Mouse (Mus musculus) limb, embryonic 11.5 days (tissue): Measurements from ENCODE around the gene Drap1. TPM values are rescaled to one million over a fixed set of nuclear protein-coding genes. Genes with fewer than 3 reads are reported as not detected.

ENCODE experiments used
- ATAC-seq: fragments of 200-750 bp; cut with Nextera tagmentation; 2 replicates; pipeline ENCODE4 v1.8.0; 2017; ENCODE audit warnings: low read depth; ENCODE audit not compliant: insufficient number of reproducible peaks, low FRiP score, low TSS enrichment
- DNase-seq: peaks from one replicate; pipeline ENCODE4 v3.0.0-alpha.2; 2015; ENCODE audit warnings: low spot score
- H3K27ac ChIP-seq: fragments of 300-500 bp; sonication (generic); replicated peaks from 2 replicates; pipeline ENCODE4 v1.5.1; 2014; ENCODE audit warnings: low read depth, mild to moderate bottlenecking, low read length
- H3K27me3 ChIP-seq: fragments of 300-500 bp; sonication (generic); 2 replicates; pipeline ENCODE4 v1.6.1; 2014; ENCODE audit warnings: mild to moderate bottlenecking, low read length, mixed read lengths; ENCODE audit not compliant: control insufficient read depth, insufficient read depth
- H3K36me3 ChIP-seq: fragments of 300-500 bp; sonication (generic); 2 replicates; pipeline ENCODE4 v1.6.1; 2014; ENCODE audit warnings: mild to moderate bottlenecking, low read length, moderate library complexity, mixed read lengths; ENCODE audit not compliant: control insufficient read depth, insufficient read depth
- H3K4me1 ChIP-seq: fragments of 300-500 bp; sonication (generic); 2 replicates; pipeline ENCODE4 v1.6.1; 2014; ENCODE audit warnings: low read length, mixed read lengths; ENCODE audit not compliant: control insufficient read depth, insufficient read depth
- H3K4me2 ChIP-seq: fragments of 300-500 bp; sonication (generic); 2 replicates; pipeline ENCODE4 v1.6.1; 2014; ENCODE audit warnings: low read depth, mild to moderate bottlenecking, moderate library complexity; ENCODE audit not compliant: severe bottlenecking
- H3K4me3 ChIP-seq: fragments of 300-500 bp; sonication (generic); 2 replicates; pipeline ENCODE4 v1.5.1; 2014; ENCODE audit warnings: low read depth, low read length
- H3K9ac ChIP-seq: fragments of 300-500 bp; sonication (generic); 2 replicates; pipeline ENCODE4 v1.6.1; 2014; ENCODE audit warnings: mild to moderate bottlenecking, low read length
- H3K9me3 ChIP-seq: fragments of 300-500 bp; sonication (generic); 2 replicates; pipeline ENCODE4 v1.6.1; 2016; ENCODE audit warnings: low read length; ENCODE audit not compliant: control insufficient read depth
- WGBS: fragments of 180-500 bp; shearing (Covaris S2); extraction: QIAGEN DNeasy Blood & Tissue Kit; methylation state at CpG from one replicate; pipeline ENCODE4 v1.1.7; 2014; 5-methylcytosine and 5-hydroxymethylcytosine counted together
- polyA plus RNA-seq: library from polyadenylated mRNA; unstranded; fragments of >200 nt; fragmentation: Nextera tagmentation; extraction: Ambion mirVana; gene quantifications from 2 replicates; pipeline ENCODE4 v1.2.1, GENCODE M21; 2014

Gene Drap1
- polyA plus RNA-seq, 1 experiment from 2014 or later: 243 TPM

GRCm38 (mm10) chr19:5377446-5377845 lies 47.3 kb downstream of the Drap1 start:
- no peaks in the 10 kb centered on the region for H3K4me1 ChIP-seq

DNA sequence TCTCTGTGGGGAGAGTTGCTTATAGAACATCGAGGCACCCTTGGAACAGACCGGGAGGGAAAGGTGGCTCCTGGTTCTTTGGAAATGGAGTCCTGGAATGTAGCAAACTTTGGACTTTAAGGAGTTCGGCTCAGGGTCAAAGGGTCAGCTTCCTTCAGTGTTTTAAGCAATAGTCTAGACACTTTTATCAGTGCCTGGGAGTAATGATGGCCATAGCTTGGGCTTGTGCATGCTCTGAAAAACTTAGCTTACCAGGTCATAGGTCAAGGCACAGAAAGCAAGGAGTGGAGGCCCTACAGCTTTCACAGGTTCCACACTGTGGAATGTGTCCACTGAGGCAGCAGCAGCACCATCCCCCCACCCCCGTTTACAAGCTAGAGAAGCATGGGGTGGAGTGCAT lies 50.0 kb downstream of the Drap1 start:
- no peak overlapping the region for H3K9ac ChIP-seq
- ATAC-seq: no peak
- no peaks in the 10 kb centered on the region for H3K4me1 ChIP-seq
- no peak for DNase-seq
- H3K27me3 ChIP-seq: no peaks in the 10 kb centered on the region
- H3K27ac ChIP-seq: no peak overlapping the region
- no peak overlapping the region for H3K4me2 ChIP-seq
- H3K36me3 ChIP-seq: peaks cover 36% of the 10 kb centered on the region
- no peak overlapping the region for H3K4me3 ChIP-seq
- 77% methylated on average over 4 of the region's 4 CpGs for WGBS
- no peaks in the 10 kb centered on the region for H3K9me3 ChIP-seq

More at GRCm38 (mm10) chr19:5377446-5377845, 47.3 kb downstream of the Drap1 start:
- Histone ChIP-seq H3K4me3 (no peak overlapping the region), H3K4me2 (no peak overlapping the region), H3K36me3 (peaks cover 42% of the 10 kb centered on the region), H3K9ac (no peak overlapping the region), H3K9me3 (no peaks in the 10 kb centered on the region; the same call in 1 of the 2 replicates), H3K27ac (no peak overlapping the region), H3K27me3 (no peaks in the 10 kb centered on the region)
- no peak for ATAC-seq
- no peak for DNase-seq
- WGBS: 88% methylated on average over 1 of the region's 1 CpGs

GRCm38 (mm10) chr19:5374177-5374576 lies 50.6 kb downstream of the Drap1 start:
- H3K4me1 ChIP-seq: no peaks in the 10 kb centered on the region
- H3K9ac ChIP-seq: no peak overlapping the region
- WGBS: 90% methylated on average over 4 of the region's 4 CpGs
- H3K4me2 ChIP-seq: no peak overlapping the region
- no peak overlapping the region for H3K4me3 ChIP-seq
- no peak overlapping the region for H3K27ac ChIP-seq
- H3K36me3 ChIP-seq: peaks cover 30% of the 10 kb centered on the region
- H3K27me3 ChIP-seq: no peaks in the 10 kb centered on the region
- ATAC-seq: no peak
- no peak for DNase-seq
- no peaks in the 10 kb centered on the region for H3K9me3 ChIP-seq

Other genes with a start within 250 kb of the Drap1 start
- gene Pacs1, start 151.9 kb downstream of the Drap1 start, polyA plus RNA-seq: 29.3 and 34.2 TPM in 2 replicates
- gene Sf3b2, start 129.5 kb downstream of the Drap1 start, polyA plus RNA-seq: 405 and 414 TPM in 2 replicates
- gene Gal3st3, start 126.6 kb downstream of the Drap1 start, polyA plus RNA-seq: 8.6 and 8.8 TPM in 2 replicates
- gene Catsper1, start 89.2 kb downstream of the Drap1 start, polyA plus RNA-seq: not detected in 2 replicates
- 0.64 and 1.2 TPM in 2 replicates for gene Cst6, start 75.4 kb downstream of the Drap1 start, polyA plus RNA-seq
- gene Eif1ad, start 58.2 kb downstream of the Drap1 start, polyA plus RNA-seq: 78.9 and 89.3 TPM in 2 replicates
- gene Banf1, start 57.8 kb downstream of the Drap1 start, polyA plus RNA-seq: 522 and 532 TPM in 2 replicates
- 87.1 and 92.5 TPM in 2 replicates for gene Sart1, start 36.3 kb downstream of the Drap1 start, polyA plus RNA-seq
- gene Tsga10ip, start 22.5 kb downstream of the Drap1 start, polyA plus RNA-seq: not detected in 2 replicates
- gene AI837181, start 165 bp upstream of the Drap1 start, polyA plus RNA-seq: 43.8 and 47.7 TPM in 2 replicates
- not detected in 2 replicates for gene Fosl1, start 22.6 kb upstream of the Drap1 start, polyA plus RNA-seq
- gene Ccdc85b, start 32.9 kb upstream of the Drap1 start, polyA plus RNA-seq: 7.9 and 9.2 TPM in 2 replicates
- gene Fibp, start 35.6 kb upstream of the Drap1 start, polyA plus RNA-seq: 113 and 116 TPM in 2 replicates
- gene Ctsw, start 43.5 kb upstream of the Drap1 start, polyA plus RNA-seq: 0.72 and 1.0 TPM in 2 replicates
- gene Efemp2, start 49.0 kb upstream of the Drap1 start, polyA plus RNA-seq: 100 and 105 TPM in 2 replicates
- 37.0 and 39.7 TPM in 2 replicates for gene Mus81, start 63.4 kb upstream of the Drap1 start, polyA plus RNA-seq
- gene Cfl1, start 65.5 kb upstream of the Drap1 start, polyA plus RNA-seq: 3,315 and 3,495 TPM in 2 replicates
- gene 1700020D05Rik, start 78.8 kb upstream of the Drap1 start, polyA plus RNA-seq: 0.35 TPM in 1 of 2 replicates, not detected in the other
- 8.6 and 9.0 TPM in 2 replicates for gene Snx32, start 85.6 kb upstream of the Drap1 start, polyA plus RNA-seq
- 0.74 and 0.79 TPM in 2 replicates for gene Ovol1, start 135.7 kb upstream of the Drap1 start, polyA plus RNA-seq
- gene Ap5b1, start 143.0 kb upstream of the Drap1 start, polyA plus RNA-seq: 1.2 and 1.4 TPM in 2 replicates
- gene Rnaseh2c, start 176.9 kb upstream of the Drap1 start, polyA plus RNA-seq: 173 and 185 TPM in 2 replicates
- 33.6 and 36.6 TPM in 2 replicates for gene Kat5, start 185.3 kb upstream of the Drap1 start, polyA plus RNA-seq
- gene Rela, start 212.5 kb upstream of the Drap1 start, polyA plus RNA-seq: 40.9 and 41.4 TPM in 2 replicates
- gene Sipa1, start 238.7 kb upstream of the Drap1 start, polyA plus RNA-seq: 19.0 and 19.4 TPM in 2 replicates